Mouse (Mus musculus) liver, embryonic 13.5 days (tissue): Measurements from ENCODE around the gene Syngr1. TPM values are rescaled to one million over a fixed set of nuclear protein-coding genes. Genes with fewer than 3 reads are reported as not detected.
A peak's percentile ranks its signal among the peaks of the same experiment; 100 is the strongest.
"Not testable (repeated sequence)": the region's sequence is repeated elsewhere in the genome, so short reads cannot be mapped to it uniquely, and the experiment has no call there.

ENCODE experiments used
- ATAC-seq: fragments of 200-750 bp; cut with Nextera tagmentation; 2 replicates; pipeline ENCODE4 v1.8.0; 2017; ENCODE audit warnings: low read depth, mild to moderate bottlenecking, moderate number of reproducible peaks, moderate library complexity
- DNase-seq: peaks from one replicate; pipeline ENCODE4 v3.0.0; 2022
- H3K27ac ChIP-seq: fragments of 300-500 bp; sonication (generic); 2 replicates; pipeline ENCODE4 v1.5.1; 2015; ENCODE audit warnings: moderate library complexity, mild to moderate bottlenecking, inconsistent platforms
- H3K27me3 ChIP-seq: fragments of 300-500 bp; sonication (generic); 2 replicates; pipeline ENCODE4 v1.6.1; 2015; ENCODE audit warnings: mild to moderate bottlenecking, inconsistent platforms
- H3K36me3 ChIP-seq: fragments of 300-500 bp; sonication (generic); 2 replicates; pipeline ENCODE4 v1.6.1; 2015; ENCODE audit warnings: mild to moderate bottlenecking, inconsistent platforms
- H3K4me1 ChIP-seq: fragments of 300-500 bp; sonication (generic); replicated peaks from 2 replicates; pipeline ENCODE4 v1.6.1; 2015; ENCODE audit warnings: inconsistent platforms
- H3K4me2 ChIP-seq: fragments of 300-500 bp; sonication (generic); 2 replicates; pipeline ENCODE4 v1.6.1; 2015; ENCODE audit warnings: inconsistent platforms, mild to moderate bottlenecking, moderate library complexity
- H3K4me3 ChIP-seq: fragments of 300-500 bp; sonication (generic); replicated peaks from 2 replicates; pipeline ENCODE4 v1.5.1; 2015; ENCODE audit warnings: mild to moderate bottlenecking, inconsistent platforms
- H3K9ac ChIP-seq: fragments of 300-500 bp; sonication (generic); 2 replicates; pipeline ENCODE4 v1.6.1; 2015; ENCODE audit warnings: mild to moderate bottlenecking, inconsistent platforms
- H3K9me3 ChIP-seq: fragments of 300-500 bp; sonication (generic); replicated peaks from 2 replicates; pipeline ENCODE4 v1.6.1; 2016; ENCODE audit warnings: inconsistent platforms
- WGBS: fragments of 180-500 bp; shearing (Covaris S2); methylation state at CpG from one replicate; pipeline ENCODE4 v1.1.7; 2015; ENCODE audit not compliant: insufficient replicate concordance; 5-methylcytosine and 5-hydroxymethylcytosine counted together
- polyA plus RNA-seq: library from polyadenylated mRNA; unstranded; fragments of >200 nt; fragmentation: Nextera tagmentation; extraction: Ambion mirVana; gene quantifications from 2 replicates; pipeline ENCODE4 v1.2.1, GENCODE M21; 2015

The Syngr1 gene
- polyA plus RNA-seq, 1 experiment from 2014 or later: 20.5 TPM

DNA sequence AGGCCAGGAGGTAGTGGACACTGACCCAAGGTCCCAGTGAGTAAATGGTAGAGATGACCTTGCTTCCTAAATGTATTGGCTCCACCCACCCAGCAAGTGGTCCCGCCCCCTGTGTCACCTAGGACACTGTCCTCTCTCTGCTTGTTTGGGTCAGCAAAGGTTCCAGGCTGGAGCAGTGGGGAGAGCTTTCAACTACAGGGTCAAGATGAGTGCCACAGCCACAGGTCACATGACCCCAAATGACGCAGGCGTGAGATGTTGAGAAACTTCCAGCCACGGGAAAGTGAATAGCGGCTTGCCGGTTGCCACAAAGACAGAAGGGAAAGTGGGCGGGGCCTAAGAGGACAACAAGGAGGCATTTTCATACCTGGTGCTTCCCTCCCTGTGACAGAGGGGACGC is 26.0 kb downstream of the Syngr1 start:
- 30% methylated on average over 8 of the region's 8 CpGs for WGBS
- Histone ChIP-seq H3K36me3 (peaks cover 4% of the 10 kb centered on the region; the same call in 1 of the 2 replicates), H3K4me2 (peak overlapping the region; percentile 8; the same call in 1 of the 2 replicates), H3K4me1 (peaks cover 36% of the 10 kb centered on the region), H3K27me3 (no peaks in the 10 kb centered on the region), H3K27ac (peak overlapping the region; percentile 60; the same call in 1 of the 2 replicates), H3K9ac (peak overlapping the region; percentile 12; the same call in 1 of the 2 replicates), H3K9me3 (no peaks in the 10 kb centered on the region), H3K4me3 (no peak overlapping the region)
- ATAC-seq (peak; percentile 41), DNase-seq (no peak)

GRCm38 (mm10) chr15:80119076-80119475 is 27.9 kb downstream of the Syngr1 start:
- WGBS: 82% methylated on average over 6 of the region's 6 CpGs
- no peak overlapping the region for H3K9ac ChIP-seq
- no peaks in the 10 kb centered on the region for H3K36me3 ChIP-seq
- H3K27ac ChIP-seq: no peak overlapping the region
- no peak overlapping the region for H3K4me2 ChIP-seq
- H3K4me3 ChIP-seq: no peak overlapping the region
- no peaks in the 10 kb centered on the region for H3K9me3 ChIP-seq
- H3K27me3 ChIP-seq: no peaks in the 10 kb centered on the region
- DNase-seq (no peak), ATAC-seq (no peak)
- H3K4me1 ChIP-seq: peaks cover 36% of the 10 kb centered on the region

GRCm38 (mm10) chr15:80121721-80122325 is 30.7 kb downstream of the Syngr1 start:
- no peaks in the 10 kb centered on the region for H3K36me3 ChIP-seq
- WGBS: 88% methylated on average over 9 of the region's 9 CpGs
- H3K9ac ChIP-seq: no peak overlapping the region
- H3K27me3 ChIP-seq: no peaks in the 10 kb centered on the region
- no peaks in the 10 kb centered on the region for H3K9me3 ChIP-seq
- H3K27ac ChIP-seq: no peak overlapping the region
- H3K4me3 ChIP-seq: no peak overlapping the region
- no peak for ATAC-seq
- H3K4me2 ChIP-seq: no peak overlapping the region
- peaks cover 11% of the 10 kb centered on the region for H3K4me1 ChIP-seq
- DNase-seq: no peak

DNA sequence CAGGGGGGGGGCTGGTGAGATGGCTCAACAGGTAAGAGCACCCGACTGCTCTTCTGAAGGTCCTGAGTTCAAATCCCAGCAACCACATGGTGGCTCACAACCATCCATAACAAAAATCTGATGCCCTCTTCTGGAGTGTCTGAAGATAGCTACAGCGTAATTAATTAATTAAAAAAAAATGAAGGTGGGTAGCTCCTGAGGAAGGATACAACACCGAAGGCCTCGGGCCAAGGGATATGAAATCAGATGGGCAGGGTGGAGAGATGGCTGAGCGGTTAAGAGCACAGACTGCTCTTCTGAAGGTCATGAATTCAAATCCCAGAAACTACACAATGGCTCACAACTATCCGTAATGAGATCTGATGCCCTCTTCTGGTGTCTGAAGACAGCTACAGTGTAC is 31.3 kb downstream of the Syngr1 start:
- H3K9ac ChIP-seq, H3K9me3 ChIP-seq, H3K4me3 ChIP-seq, H3K4me2 ChIP-seq, DNase-seq, H3K36me3 ChIP-seq, H3K27me3 ChIP-seq, ATAC-seq, H3K27ac ChIP-seq: not testable (repeated sequence)
- WGBS: 85% methylated on average over 6 of the region's 6 CpGs
- peaks cover 10% of the 10 kb centered on the region for H3K4me1 ChIP-seq

GRCm38 (mm10) chr15:80124651-80125050 is 33.5 kb downstream of the Syngr1 start:
- H3K9ac ChIP-seq: no peak overlapping the region
- no peak overlapping the region for H3K27ac ChIP-seq
- 80% methylated on average over 4 of the region's 4 CpGs for WGBS
- DNase-seq (no peak), ATAC-seq (no peak)
- H3K36me3 ChIP-seq: no peaks in the 10 kb centered on the region
- peaks cover 25% of the 10 kb centered on the region for H3K4me1 ChIP-seq
- no peak overlapping the region for H3K4me3 ChIP-seq
- no peaks in the 10 kb centered on the region for H3K27me3 ChIP-seq
- H3K4me2 ChIP-seq: no peak overlapping the region
- no peaks in the 10 kb centered on the region for H3K9me3 ChIP-seq

DNA sequence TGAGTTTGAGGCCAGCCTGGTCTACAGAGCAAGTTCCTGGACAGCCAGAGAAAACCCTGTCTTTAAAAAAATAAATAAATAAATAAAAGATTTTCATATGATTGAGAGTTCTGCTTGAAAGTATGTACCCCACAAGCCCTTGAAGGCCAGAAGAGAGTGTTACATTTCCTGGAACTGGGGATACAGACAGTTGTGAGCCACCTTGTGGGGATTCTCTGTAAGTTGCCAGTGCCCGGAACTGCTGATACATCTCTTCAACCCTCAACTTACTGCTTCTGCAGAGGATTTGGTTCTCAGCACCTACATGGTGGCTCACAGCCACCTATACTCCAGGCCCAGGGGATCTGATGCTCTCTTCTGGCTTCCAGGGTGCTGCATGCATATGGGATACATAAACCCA is 36.1 kb downstream of the Syngr1 start:
- ATAC-seq (no peak), DNase-seq (no peak)
- peaks cover 50% of the 10 kb centered on the region for H3K4me1 ChIP-seq
- H3K9me3 ChIP-seq: no peaks in the 10 kb centered on the region
- WGBS: 27% methylated on average over 1 of the region's 1 CpGs
- H3K27me3 ChIP-seq: no peaks in the 10 kb centered on the region
- H3K27ac ChIP-seq: peak overlapping the region; percentile 40; the same call in 1 of the 2 replicates
- H3K36me3 ChIP-seq: no peaks in the 10 kb centered on the region
- no peak overlapping the region for H3K4me3 ChIP-seq
- H3K9ac ChIP-seq: no peak overlapping the region
- H3K4me2 ChIP-seq: no peak overlapping the region

- WGBS: 44% methylated on average over 6 of the region's 6 CpGs
- Histone ChIP-seq H3K4me1 (peaks cover 68% of the 10 kb centered on the region), H3K27me3 (no peaks in the 10 kb centered on the region), H3K27ac (peak overlapping the region; percentile 97), H3K36me3 (no peaks in the 10 kb centered on the region), H3K4me2 (peak overlapping the region; percentile 68), H3K4me3 (no peak overlapping the region), H3K9ac (peak overlapping the region; percentile 33; the same call in 1 of the 2 replicates), H3K9me3 (no peaks in the 10 kb centered on the region)
- ATAC-seq (no peak), DNase-seq (no peak)
These were observed 38.8 kb downstream of the Syngr1 start for GRCm38 (mm10) chr15:80129982-80130381.

- peak overlapping the region; percentile 65 for H3K9ac ChIP-seq
- WGBS: 20% methylated on average over 5 of the region's 5 CpGs
- DNase-seq: peak; percentile 87
- peak overlapping the region; percentile 68 for H3K4me2 ChIP-seq
- ATAC-seq: peak; percentile 75
- H3K36me3 ChIP-seq: no peaks in the 10 kb centered on the region
- H3K9me3 ChIP-seq: no peaks in the 10 kb centered on the region
- H3K27me3 ChIP-seq: no peaks in the 10 kb centered on the region
- H3K4me3 ChIP-seq: peak overlapping the region; percentile 29
- H3K4me1 ChIP-seq: peaks cover 75% of the 10 kb centered on the region
- H3K27ac ChIP-seq: peak overlapping the region; percentile 97
These were observed 39.6 kb downstream of the Syngr1 start for GRCm38 (mm10) chr15:80130689-80131088.

DNA sequence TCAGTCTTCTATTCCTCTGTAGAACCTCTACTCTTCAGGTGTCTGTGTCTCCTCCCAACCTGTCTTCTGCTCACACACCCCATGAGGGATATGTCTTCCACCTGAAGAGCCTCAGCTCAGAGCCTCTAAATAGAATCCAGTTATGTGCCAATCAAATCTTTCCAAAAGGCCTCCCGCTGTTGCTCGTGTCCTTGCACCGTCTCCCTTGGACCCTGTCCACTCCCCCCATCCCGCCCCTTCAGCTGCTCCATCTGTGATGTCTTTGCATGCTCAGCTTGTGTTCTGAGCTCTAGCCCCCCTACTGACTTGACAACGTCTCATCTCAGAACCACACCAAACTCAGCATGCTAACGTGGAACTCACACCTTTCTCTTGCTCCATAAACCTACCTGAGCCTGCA is 40.3 kb downstream of the Syngr1 start:
- Histone ChIP-seq H3K4me2 (peak overlapping the region; percentile 68), H3K4me1 (peaks cover 83% of the 10 kb centered on the region), H3K9ac (peak overlapping the region; percentile 65)

GRCm38 (mm10) chr15:80132452-80132851 is 41.3 kb downstream of the Syngr1 start:
- Histone ChIP-seq H3K4me1 (peaks cover 88% of the 10 kb centered on the region), H3K27me3 (no peaks in the 10 kb centered on the region), H3K9ac (peak overlapping the region; percentile 89), H3K36me3 (peaks cover 15% of the 10 kb centered on the region; the same call in 1 of the 2 replicates), H3K4me3 (peak overlapping the region; percentile 76), H3K4me2 (peak overlapping the region; percentile 79), H3K9me3 (no peaks in the 10 kb centered on the region), H3K27ac (peak overlapping the region; percentile 97)
- DNase-seq (no peak), ATAC-seq (no peak)
- WGBS: 69% methylated on average over 9 of the region's 9 CpGs

More for the DNA sequence above, 40.3 kb downstream of the Syngr1 start:
- 48% methylated on average over 6 of the region's 6 CpGs for WGBS
- Histone ChIP-seq H3K27me3 (no peaks in the 10 kb centered on the region), H3K27ac (peak overlapping the region; percentile 97), H3K9me3 (no peaks in the 10 kb centered on the region), H3K36me3 (peaks cover 5% of the 10 kb centered on the region; the same call in 1 of the 2 replicates), H3K4me3 (no peak overlapping the region)
- ATAC-seq (no peak), DNase-seq (no peak)

DNA sequence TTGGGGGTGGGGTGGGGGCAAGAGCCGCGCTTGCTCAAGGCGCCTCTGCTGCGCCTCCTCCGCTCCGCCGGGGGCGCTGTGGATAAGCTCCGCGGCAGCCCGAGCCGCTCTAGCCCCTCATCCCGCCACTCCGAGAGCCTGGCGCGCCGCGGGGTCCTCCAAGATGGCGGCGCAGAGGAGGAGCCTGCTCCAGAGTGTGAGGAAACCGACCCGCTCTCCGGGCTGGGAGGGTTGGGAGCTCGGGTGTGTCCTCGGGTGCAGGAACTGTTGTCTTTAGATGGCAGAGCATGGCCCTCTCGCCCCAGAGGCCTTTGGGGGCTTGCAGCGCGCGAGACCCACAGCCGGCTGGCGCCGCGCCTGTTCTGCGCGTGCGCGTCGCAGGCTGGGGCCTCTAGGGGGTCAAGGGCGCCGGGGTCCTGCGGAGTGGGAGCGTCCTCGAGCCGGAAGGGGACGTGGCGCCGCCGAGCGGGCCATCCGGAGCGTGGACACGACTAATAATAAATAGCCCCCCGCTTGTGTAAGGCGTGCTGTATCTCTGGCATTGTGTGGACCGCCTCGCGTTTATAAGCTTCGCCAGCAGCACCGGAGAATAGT is 42.0 kb downstream of the Syngr1 start, which contains the start of gene Tab1:
Gene Tab1 (plus strand): TSS at position 135 of the 594 bp plus-strand sequence.
- no peaks in the 10 kb centered on the region for H3K27me3 ChIP-seq
- peak within 1 kb of the TSS; percentile 89 for H3K9ac ChIP-seq
- peak within 1 kb of the TSS; percentile 97 for H3K27ac ChIP-seq
- peak within 1 kb of the TSS; percentile 79 for H3K4me2 ChIP-seq
- peak within 1 kb of the TSS; percentile 76 for H3K4me3 ChIP-seq
- H3K9me3 ChIP-seq: no peaks in the 10 kb centered on the region
- DNase-seq (peak; percentile 84), ATAC-seq (peak; percentile 81)
- WGBS: under 1% methylated on average over 59 of the region's 59 CpGs
- peaks cover 90% of the 10 kb centered on the region for H3K4me1 ChIP-seq
- peaks cover 21% of the 10 kb centered on the region; the same call in 1 of the 2 replicates for H3K36me3 ChIP-seq
